In the genomic region with DNA sequence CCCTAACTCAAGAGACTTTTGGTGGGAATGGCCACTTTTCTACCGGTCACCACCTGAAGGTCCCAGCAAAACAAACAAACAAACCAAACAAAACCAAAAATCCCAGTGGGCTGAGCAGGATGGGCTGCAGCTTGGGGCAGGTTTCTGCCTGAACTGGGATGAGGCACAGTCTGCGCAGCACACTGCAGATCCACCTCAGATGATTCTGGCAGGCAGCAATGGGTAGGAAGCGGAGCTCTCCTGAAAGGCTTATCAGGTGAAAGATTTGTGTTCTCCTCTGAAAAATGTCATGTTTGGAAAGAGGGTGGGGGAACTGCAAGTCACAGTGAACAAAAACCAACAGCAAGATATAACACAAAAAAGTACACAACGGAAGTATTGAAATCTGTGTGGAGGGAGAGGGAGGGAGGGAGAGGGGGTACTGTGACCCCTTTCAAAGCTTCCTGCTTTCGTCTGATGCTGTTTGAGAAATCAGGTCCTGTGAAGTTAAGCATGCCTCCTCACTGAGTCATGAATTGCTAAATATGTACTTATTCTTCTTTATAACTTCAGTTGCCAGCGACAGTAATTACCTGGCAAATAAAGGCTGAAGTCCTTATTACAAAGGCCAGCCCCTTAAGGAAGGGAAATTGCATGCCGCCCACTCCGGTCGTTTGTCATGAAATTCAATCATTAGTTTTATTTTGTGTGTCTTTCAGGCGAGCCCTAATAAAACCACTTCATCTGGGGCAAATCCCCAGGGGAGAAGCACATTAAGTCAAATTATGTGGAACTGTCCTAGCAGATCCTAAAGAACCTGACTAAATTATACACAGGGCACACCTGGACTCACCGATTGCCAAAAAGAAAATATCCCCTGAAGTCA, we compare ENCODE assay signal across 21 mouse cellular contexts.
DNase-seq lines count a peak whose midpoint lies in the region; ATAC-seq lines count a peak whose summit lies in the region.
"Had no signal": no experiment of that assay in that cellular context is flagged by ENCODE, and none has a peak within 500 bp of the region (broad histone marks: within the 10 kb centered on the region; RNA-seq: fewer than 3 reads in every experiment).

No protein-coding gene starts in this region.

- H3K9me3 ChIP-seq in heart, embryonic 13.5 days: no peaks in the 10 kb centered on the region
- no peaks in the 10 kb centered on the region for H3K9me3 ChIP-seq in embryonic facial prominence, embryonic 15.5 days (replicated peaks)
- no peaks in the 10 kb centered on the region for H3K9me3 ChIP-seq in hindbrain, embryonic 11.5 days (ENCODE audit: control insufficient read depth, low read length)
- H3K9me3 ChIP-seq: embryonic facial prominence, embryonic 12.5 days; limb, embryonic 15.5 days; midbrain, embryonic 10.5 days; neural tube, embryonic 13.5 days had no signal

- no peak for DNase-seq in heart, postnatal 4 days
- DNase-seq in NIH3T3 (ENCODE audit: low read depth): peak; percentile 22
- peak; percentile 54 for DNase-seq in lung, postnatal 25 days (ENCODE audit: low spot score)
- DNase-seq in hindbrain, embryonic 11.5 days (ENCODE audit: low spot score): no peak
- DNase-seq in spleen, adult 18-20 months: no peak
- no peak for DNase-seq in right cerebral cortex, postnatal 36 days (ENCODE audit: low spot score in 2 of 2)
- DNase-seq: adrenal gland, postnatal 25 days; cerebellum, adult 8-10 months; gastrocnemius, adult 2 months; heart, adult 2 months; kidney, adult 2 months; kidney, postnatal 4 days; right cerebral cortex, postnatal 14 days had no signal

- no peak overlapping the region for H3K4me3 ChIP-seq in heart, embryonic 13.5 days
- H3K4me3 ChIP-seq in embryonic facial prominence, embryonic 15.5 days (replicated peaks): no peak overlapping the region
- H3K4me3 ChIP-seq in hindbrain, embryonic 11.5 days (ENCODE audit: low read depth, low read length): no peak overlapping the region
- H3K4me3 ChIP-seq: embryonic facial prominence, embryonic 12.5 days; gastrocnemius, adult 2 months; heart, adult 2 months; limb, embryonic 15.5 days; midbrain, embryonic 10.5 days; neural tube, embryonic 13.5 days had no signal

- 69% methylated on average over 11 of the region's 11 CpGs for WGBS in heart, embryonic 13.5 days
- 58% methylated on average over 11 of the region's 11 CpGs for WGBS in embryonic facial prominence, embryonic 15.5 days
- 80% methylated on average over 11 of the region's 11 CpGs for WGBS in hindbrain, embryonic 11.5 days

- 0 out of 2 replicates have a peak overlapping the region, but pooled peaks have one; percentile 3 for H3K27ac ChIP-seq in heart, embryonic 13.5 days (replicated peaks)
- H3K27ac ChIP-seq in embryonic facial prominence, embryonic 15.5 days (replicated peaks): peak overlapping the region; percentile 3; the same call in 1 of the 2 replicates
- no peak overlapping the region for H3K27ac ChIP-seq in hindbrain, embryonic 11.5 days (ENCODE audit: low read depth, low read length)
- H3K27ac ChIP-seq: embryonic facial prominence, embryonic 12.5 days; gastrocnemius, adult 2 months; heart, adult 2 months; limb, embryonic 15.5 days; midbrain, embryonic 10.5 days; neural tube, embryonic 13.5 days had no signal

- H3K27me3 ChIP-seq in heart, embryonic 13.5 days (replicated peaks): no peaks in the 10 kb centered on the region
- H3K27me3 ChIP-seq in embryonic facial prominence, embryonic 15.5 days: no peaks in the 10 kb centered on the region
- no peaks in the 10 kb centered on the region for H3K27me3 ChIP-seq in hindbrain, embryonic 11.5 days (ENCODE audit: control insufficient read depth, insufficient read depth, low read length)
- H3K27me3 ChIP-seq: embryonic facial prominence, embryonic 12.5 days; limb, embryonic 15.5 days; neural tube, embryonic 13.5 days had no signal

- H3K36me3 ChIP-seq in heart, embryonic 13.5 days: peaks cover 99% of the 10 kb centered on the region
- no peaks in the 10 kb centered on the region for H3K36me3 ChIP-seq in embryonic facial prominence, embryonic 15.5 days
- H3K36me3 ChIP-seq in hindbrain, embryonic 11.5 days (ENCODE audit: control insufficient read depth, insufficient read depth, low read length): no peaks in the 10 kb centered on the region

- peaks cover 62% of the 10 kb centered on the region for H3K4me1 ChIP-seq in heart, embryonic 13.5 days
- no peaks in the 10 kb centered on the region for H3K4me1 ChIP-seq in embryonic facial prominence, embryonic 15.5 days
- H3K4me1 ChIP-seq in hindbrain, embryonic 11.5 days (replicated peaks; ENCODE audit: control insufficient read depth, insufficient read depth, low read length): no peaks in the 10 kb centered on the region
- H3K4me1 ChIP-seq: embryonic facial prominence, embryonic 12.5 days; limb, embryonic 15.5 days; midbrain, embryonic 10.5 days had no signal

- H3K4me2 ChIP-seq in heart, embryonic 13.5 days: no peak overlapping the region
- H3K4me2 ChIP-seq in embryonic facial prominence, embryonic 15.5 days (replicated peaks): no peak overlapping the region
- H3K4me2 ChIP-seq in hindbrain, embryonic 11.5 days (replicated peaks; ENCODE audit: low read depth, low read length): no peak overlapping the region
- H3K4me2 ChIP-seq: embryonic facial prominence, embryonic 12.5 days; limb, embryonic 15.5 days; neural tube, embryonic 13.5 days had no signal

- ATAC-seq in heart, embryonic 13.5 days (ENCODE audit: extremely low read depth, insufficient number of reproducible peaks, low FRiP score, low TSS enrichment): no peak
- ATAC-seq in embryonic facial prominence, embryonic 15.5 days (ENCODE audit: insufficient number of reproducible peaks, low FRiP score, low TSS enrichment, low read depth): no peak
- ATAC-seq in hindbrain, embryonic 11.5 days (ENCODE audit: low FRiP score): no peak
- ATAC-seq: forebrain, embryonic 14.5 days; hindbrain, embryonic 16.5 days had no signal

- H3K9ac ChIP-seq in heart, embryonic 13.5 days: no peak overlapping the region
- H3K9ac ChIP-seq in embryonic facial prominence, embryonic 15.5 days: no peak overlapping the region
- no peak overlapping the region for H3K9ac ChIP-seq in hindbrain, embryonic 11.5 days (ENCODE audit: low read depth, low read length)
- H3K9ac ChIP-seq: embryonic facial prominence, embryonic 12.5 days; limb, embryonic 15.5 days; neural tube, embryonic 13.5 days had no signal

Comparison
In these comparisons a context has a peak if more than half of its experiments do, and no peak if none do; other contexts are left out.
1. DNase-seq: peak in NIH3T3 (single experiment) and lung, postnatal 25 days (single experiment); none in heart, postnatal 4 days (single experiment), hindbrain, embryonic 11.5 days (single experiment), spleen, adult 18-20 months (0 of 2) and right cerebral cortex, postnatal 36 days (0 of 2).